Mouse (Mus musculus) layer of hippocampus, adult 2 months (tissue): ENCODE measurements around the gene Fbxo8. TPM values are rescaled to one million over a fixed set of nuclear protein-coding genes. Genes with fewer than 3 reads are reported as not detected.

Experiments used
- DNase-seq, 2 experiments: peaks; one replicate each; pipeline ENCODE4 v3.0.0; 2022; ENCODE audit warnings: low spot score in 2 of 2
- H3K27ac ChIP-seq: fragments of 200-600 bp; 2 replicates; pipeline ENCODE4 v1.8.1; 2022
- H3K4me3 ChIP-seq: fragments of 200-600 bp; 2 replicates; pipeline ENCODE4 v1.8.1; 2022; ENCODE audit warnings: mild to moderate bottlenecking
- CTCF ChIP-seq: fragments of 200-600 bp; conservative IDR thresholded peaks from 2 replicates; pipeline ENCODE4 v1.8.1; 2022; ENCODE audit warnings: antibody characterized with exemption, mild to moderate bottlenecking, moderate library complexity
- total RNA-seq, 2 experiments: library from RNA; stranded (reverse); gene quantifications; 2 replicates each; pipeline ENCODE4 v1.2.3; 2021

Gene Fbxo8
- total RNA-seq, 2 experiments from 2014 or later: 33.9 to 37.4 TPM

DNA sequence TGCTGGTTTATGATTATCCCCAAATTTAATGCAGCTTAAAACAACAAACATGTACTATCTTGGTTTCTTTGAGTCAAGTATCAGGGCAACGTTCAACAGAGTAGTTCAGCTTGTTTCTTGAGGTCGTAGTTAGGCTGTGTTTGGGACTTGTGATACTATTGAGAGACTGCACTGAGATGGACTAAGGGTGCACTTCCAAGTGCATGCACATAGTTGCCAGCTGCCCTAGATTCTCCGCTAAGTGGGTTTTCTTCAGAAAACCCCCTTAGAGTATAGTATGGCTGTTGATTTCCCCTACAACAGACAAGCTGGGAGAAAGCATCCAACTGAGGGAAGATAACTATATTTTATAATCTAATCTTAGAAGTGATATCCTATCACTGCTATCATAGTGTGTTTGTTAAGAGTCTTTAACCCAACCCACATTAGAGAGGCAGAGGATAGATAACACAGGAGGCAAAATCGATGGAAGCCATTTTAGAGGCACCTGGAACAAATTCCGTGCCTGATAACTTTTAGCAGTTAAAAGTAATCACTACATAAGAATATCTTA lies 1.7 kb downstream of the Fbxo8 start:
- Histone ChIP-seq H3K4me3 (peak overlapping the region; percentile 99; the same call in 1 of the 2 replicates), H3K27ac (no peak overlapping the region)
- no peak for DNase-seq
- no peak for TF ChIP-seq CTCF

DNA sequence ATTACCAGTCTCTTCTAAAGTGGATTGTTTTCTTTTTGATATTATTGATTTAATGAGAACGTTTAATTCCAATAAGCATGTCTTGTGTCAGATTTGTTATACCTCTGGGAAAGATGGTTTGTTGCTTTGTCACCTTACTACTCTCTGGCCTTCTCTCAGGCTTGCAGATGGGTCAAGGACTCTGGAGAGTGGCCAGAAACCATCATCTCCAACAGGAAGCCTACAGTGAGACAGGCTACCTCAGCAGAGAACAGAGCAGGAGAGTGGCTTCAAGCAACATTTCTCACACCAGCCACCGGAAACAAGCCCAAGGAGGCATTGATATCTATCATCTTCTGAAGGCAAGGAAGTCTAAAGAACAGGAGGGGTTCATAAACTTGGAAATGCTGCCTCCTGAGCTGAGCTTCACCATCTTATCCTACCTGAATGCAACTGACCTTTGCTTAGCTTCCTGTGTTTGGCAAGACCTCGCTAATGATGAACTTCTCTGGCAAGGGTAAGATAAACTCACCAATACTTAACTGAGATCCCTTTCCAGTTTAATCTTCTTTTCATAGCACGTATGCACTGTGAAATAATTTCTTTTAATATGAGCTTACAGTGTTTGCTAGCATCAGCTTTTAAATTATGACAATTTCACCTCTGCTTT lies 13.6 kb downstream of the Fbxo8 start:
- no peak overlapping the region for H3K4me3 ChIP-seq
- DNase-seq: no peak
- no peak for TF ChIP-seq CTCF
- H3K27ac ChIP-seq: no peak overlapping the region

DNA sequence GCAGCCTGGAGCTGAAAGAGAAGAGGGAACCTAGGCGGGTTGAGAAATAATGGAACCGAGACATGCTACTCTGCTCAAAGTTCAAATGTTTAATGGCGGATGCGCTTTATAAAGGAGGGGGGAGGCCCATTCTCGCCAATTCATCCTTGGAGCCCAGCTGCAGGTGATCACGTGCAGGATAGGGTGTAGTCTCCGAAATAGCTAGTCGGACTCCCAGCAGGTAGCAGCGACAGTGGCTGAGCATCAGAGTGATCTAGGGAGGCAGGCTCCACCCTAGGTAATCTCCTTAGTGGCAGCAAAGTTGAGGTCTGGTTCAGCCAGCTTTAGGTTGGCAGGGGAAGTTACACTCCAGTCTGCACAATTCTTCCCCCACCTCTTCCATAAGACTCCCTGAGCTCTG lies 16.0 kb downstream of the Fbxo8 start:
- no peak for TF ChIP-seq CTCF
- DNase-seq: no peak
- Histone ChIP-seq H3K27ac (no peak overlapping the region), H3K4me3 (no peak overlapping the region)

DNA sequence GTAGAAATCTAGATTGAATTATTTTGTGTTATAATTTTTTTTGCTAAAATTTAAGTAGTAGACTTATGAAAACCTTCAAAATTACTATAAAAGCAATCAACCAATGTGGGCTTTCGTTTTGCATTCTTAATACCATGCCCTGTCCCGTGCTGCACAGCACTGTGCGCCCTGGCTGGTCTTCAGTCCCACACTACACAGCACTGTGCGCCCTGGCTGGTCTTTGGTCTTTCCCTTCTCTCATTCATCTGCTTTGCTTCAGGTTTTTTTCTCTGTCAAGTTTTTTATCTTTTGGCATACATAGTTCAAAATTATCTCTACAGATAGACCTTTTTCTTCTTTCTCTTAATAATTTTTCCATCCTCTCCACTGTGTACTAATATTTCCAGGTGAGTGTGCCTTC lies 30.0 kb downstream of the Fbxo8 start:
- no peak overlapping the region for H3K4me3 ChIP-seq
- no peak for TF ChIP-seq CTCF
- H3K27ac ChIP-seq: no peak overlapping the region
- no peak for DNase-seq

DNA sequence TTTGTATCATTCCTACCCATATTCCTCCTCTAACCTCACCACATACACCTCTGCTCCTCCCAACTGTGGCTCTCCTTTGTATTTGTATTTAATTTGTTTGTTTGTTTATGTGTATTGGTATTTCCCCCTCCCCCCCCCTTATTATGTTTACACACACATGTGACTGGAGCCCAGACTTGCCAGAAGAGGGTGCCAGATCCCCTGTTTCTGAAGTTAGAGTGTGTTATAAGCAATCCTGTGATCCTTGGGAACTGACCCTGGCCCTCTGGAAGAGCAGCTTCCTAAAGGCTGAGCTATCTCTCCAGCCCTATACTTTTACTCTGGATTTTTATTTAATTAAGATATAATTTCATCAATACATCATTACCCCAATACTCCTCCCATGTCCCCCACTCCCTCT lies 32.0 kb downstream of the Fbxo8 start:
- DNase-seq: no peak
- no peak overlapping the region for H3K27ac ChIP-seq
- no peak overlapping the region for H3K4me3 ChIP-seq
- TF ChIP-seq CTCF: peak; percentile 59

DNA sequence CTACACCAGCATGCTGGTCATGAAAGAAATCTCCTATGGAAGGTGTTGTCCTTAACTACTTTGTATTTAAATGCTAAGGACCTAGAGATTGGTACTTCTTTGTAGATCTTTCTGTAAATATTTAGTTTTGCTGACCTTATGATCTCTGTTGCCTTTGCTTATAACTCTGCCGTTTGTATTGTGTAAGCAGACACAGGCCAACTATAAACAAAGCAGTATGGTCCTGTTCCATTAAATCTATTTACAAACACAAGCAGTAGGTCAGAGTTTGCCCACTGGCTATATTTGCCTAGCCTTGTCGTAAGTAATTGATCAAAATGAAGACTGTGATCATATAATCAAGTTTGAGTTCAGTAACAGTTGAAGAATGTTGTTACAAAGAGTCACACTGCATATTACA lies 38.1 kb downstream of the Fbxo8 start:
- Histone ChIP-seq H3K27ac (no peak overlapping the region), H3K4me3 (no peak overlapping the region)
- TF ChIP-seq CTCF: no peak
- DNase-seq: no peak

DNA sequence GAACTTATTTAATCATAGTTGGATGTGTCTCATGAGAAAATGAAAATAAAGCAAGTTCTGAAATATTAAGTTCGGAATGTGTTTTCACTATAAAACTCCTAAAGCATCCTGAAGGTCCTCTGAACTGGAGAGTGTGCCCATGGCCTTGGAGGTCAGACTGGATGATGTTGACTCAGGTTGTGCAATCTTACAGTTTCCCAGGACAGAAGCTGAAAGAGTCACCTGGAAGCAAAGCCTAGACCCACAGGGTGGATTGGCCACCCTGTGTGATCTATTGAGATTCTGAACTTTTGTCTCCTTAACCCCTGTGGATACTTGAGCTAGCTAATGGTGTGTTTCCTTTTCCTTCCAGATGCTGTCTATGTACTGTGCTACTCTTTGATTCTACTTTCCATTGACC lies 40.2 kb downstream of the Fbxo8 start:
- Histone ChIP-seq H3K27ac (no peak overlapping the region), H3K4me3 (no peak overlapping the region)
- TF ChIP-seq CTCF: no peak
- DNase-seq: no peak

DNA sequence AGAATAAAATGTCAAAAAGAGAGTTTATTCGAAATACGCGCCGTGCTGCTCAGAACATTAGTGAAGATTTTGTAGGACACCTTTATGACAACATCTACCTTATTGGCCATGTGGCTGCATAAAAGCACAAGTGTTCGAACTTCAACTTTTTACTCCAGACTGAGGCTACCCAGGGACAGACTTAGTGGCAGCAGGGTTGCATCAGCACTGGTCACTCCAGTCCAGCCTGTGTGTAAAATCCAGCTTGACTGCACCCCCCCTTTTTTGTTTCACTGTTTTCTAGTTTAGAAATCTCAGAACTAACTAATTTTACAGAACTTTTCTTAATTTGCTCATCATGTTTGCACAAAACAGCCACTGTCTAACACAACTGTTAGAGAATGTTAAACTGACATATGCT lies 40.6 kb downstream of the Fbxo8 start:
- no peak overlapping the region for H3K4me3 ChIP-seq
- H3K27ac ChIP-seq: no peak overlapping the region
- TF ChIP-seq CTCF: no peak
- DNase-seq: no peak

DNA sequence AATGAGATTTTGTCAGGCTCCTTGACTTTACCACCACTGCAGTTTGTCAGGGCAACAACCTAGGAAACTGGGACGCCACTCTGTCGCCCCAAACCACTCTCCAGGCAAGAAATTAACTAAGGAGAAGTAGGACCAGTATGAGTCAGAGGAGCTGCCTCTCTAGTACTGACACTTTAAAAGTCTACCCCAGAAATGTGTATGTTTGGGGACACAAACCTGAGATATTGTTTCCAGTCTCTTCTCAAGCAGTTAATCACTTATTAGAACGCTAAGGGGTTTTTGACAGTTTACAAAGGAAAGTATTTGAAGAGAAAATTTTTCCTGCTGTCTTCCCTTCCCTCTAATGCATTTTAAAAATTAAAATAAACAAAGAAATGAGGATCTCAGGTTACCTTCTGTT lies 55.6 kb downstream of the Fbxo8 start:
- Histone ChIP-seq H3K4me3 (no peak overlapping the region), H3K27ac (no peak overlapping the region)
- no peak for TF ChIP-seq CTCF
- DNase-seq: no peak

DNA sequence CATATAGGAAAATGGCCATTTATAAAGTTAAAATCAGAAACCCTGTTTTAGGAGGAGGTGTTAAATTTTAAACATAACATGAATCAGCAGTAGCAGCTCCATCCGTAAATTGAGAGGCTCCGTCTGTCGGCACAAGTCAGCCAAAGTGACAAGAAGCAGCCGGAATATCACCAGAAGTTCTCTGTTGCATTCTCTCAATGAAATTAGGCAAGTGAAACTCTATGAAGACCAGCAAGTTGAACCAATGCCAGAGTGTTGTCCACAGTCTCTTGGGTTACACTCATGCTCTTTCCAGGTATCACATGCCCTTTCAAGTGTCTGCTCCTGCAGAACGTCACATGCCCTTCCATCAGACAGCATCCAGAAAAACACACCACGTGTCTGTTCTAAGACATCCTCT lies 60.8 kb downstream of the Fbxo8 start:
- no peak overlapping the region for H3K27ac ChIP-seq
- H3K4me3 ChIP-seq: no peak overlapping the region
- peak in 1 of 2 experiments; percentile 26 for DNase-seq
- no peak for TF ChIP-seq CTCF

DNA sequence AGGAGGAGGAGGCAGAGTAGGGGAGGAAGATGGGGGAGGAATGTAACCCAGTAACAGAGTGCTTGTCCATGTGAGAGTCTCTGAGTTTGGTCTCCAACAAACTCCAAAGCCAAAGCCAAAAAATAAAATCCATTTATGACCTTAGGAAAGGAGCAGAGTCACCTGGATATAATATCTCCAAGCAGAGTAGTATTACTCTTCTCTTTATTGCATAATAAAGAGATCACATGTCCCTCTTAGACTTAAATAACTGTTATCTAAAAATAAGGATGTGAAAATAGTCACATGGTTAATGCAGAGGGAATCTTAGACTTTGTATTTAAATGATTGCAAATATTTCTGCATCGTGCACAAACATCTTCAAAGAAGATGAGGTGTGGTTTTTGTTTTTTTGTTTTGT lies 63.3 kb downstream of the Fbxo8 start:
- no peak overlapping the region for H3K27ac ChIP-seq
- DNase-seq: no peak
- H3K4me3 ChIP-seq: no peak overlapping the region
- no peak for TF ChIP-seq CTCF

DNA sequence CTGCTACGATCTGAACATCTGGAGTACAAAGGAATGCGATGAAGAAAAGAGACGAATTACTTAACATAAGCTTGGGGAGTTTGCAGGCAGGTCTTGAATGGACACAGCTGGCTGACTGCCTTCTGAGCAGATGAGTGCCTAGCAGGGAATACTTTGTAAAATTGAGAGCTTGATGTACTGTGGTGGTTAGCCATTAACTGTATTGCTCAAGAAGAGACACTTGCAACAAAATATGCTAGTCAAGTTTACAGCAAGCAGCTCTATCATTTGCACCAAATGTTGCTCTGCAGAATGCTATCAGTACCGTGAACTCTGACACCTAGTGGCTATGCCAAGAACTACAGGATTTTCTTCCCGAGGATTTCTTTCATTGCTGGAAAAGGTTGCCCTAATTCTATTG lies 64.1 kb downstream of the Fbxo8 start:
- TF ChIP-seq CTCF: peak; percentile 94
- Histone ChIP-seq H3K4me3 (no peak overlapping the region), H3K27ac (no peak overlapping the region)
- peak; percentile 37 to 75 for DNase-seq

DNA sequence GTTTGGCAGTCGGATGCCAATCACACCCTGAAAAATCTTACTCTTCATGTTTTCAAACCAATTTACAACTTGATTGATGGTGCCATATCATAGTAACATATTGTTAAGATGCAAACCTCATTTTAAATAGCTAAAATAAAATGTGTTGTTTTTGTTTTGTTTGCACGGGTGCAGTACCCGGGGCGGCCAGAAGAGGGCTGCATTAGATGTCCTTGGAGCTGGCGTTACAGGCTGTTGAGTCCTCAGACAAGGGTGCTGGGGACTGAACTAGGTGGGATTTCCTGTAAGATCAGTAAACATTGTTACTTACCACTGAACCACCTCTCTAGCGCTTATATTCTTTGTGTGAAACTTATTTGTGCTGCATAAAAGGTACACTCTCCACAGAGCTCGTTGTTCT lies 65.4 kb downstream of the Fbxo8 start:
- DNase-seq: peak in 1 of 2 experiments; percentile 29
- Histone ChIP-seq H3K4me3 (no peak overlapping the region), H3K27ac (no peak overlapping the region)
- peak; percentile 86 for TF ChIP-seq CTCF

DNA sequence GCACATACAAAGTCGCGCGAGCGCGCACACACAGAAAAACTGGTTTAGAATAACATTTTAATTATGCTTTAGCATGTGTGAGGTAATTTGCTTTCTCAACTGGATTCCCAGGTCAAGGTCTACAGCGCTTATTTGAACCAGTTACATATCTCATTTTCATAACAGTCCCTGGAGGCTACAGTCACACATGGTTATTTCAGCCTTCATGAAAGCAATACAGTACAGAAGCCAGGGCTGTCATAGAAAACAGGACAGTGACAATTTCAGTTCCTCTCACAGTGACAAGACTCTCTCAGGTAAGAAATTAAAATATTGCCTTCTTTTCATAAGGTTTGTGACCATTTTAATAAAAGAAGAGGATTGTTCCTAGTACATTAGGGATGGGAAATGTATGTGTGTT lies 66.4 kb downstream of the Fbxo8 start:
- TF ChIP-seq CTCF: no peak
- H3K27ac ChIP-seq: no peak overlapping the region
- DNase-seq: no peak
- H3K4me3 ChIP-seq: no peak overlapping the region
